Mouse (Mus musculus): Measurements from ENCODE around the gene Gm15155.

DNA sequence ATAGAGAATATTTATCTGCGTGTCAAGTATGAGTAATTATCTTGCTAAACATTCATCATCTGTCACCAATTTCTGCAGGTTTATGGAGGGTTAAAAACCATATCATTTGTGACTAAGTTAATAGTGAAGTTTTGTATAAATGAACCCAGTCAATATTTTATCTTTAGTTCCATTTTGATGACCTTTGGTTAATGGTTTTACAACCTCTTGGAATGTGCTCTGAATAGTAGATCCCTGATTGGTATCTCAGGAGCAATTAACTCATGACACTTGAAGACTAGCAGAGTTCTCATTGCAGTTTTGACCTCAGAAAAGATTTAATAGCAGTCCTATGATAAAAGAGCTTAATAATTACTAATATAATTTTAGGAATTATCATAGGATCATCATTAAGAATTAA, 385.2 kb downstream of the Gm15155 start:
- TF ChIP-seq POLR2A (IDR thresholded peaks at IDR 0.05; ENCODE audit: insufficient read depth, low read depth, low read length): no peak
- no peak for TF ChIP-seq CTCF (IDR thresholded peaks at IDR 0.05; ENCODE audit: insufficient read depth, low read depth, low read length)

All from olfactory bulb, adult 2 months (tissue).